Mouse (Mus musculus): Measurements from ENCODE around the gene Ipmk. TPM values are rescaled to one million over a fixed set of nuclear protein-coding genes. Genes with fewer than 3 reads are reported as not detected.
"Not testable (repeated sequence)": the region's sequence is repeated elsewhere in the genome, so short reads cannot be mapped to it uniquely, and the experiment has no call there.

Gene Ipmk
- total and polyA plus RNA-seq, 3 experiments, result 14.7 to 27.1 (median 23.8) TPM

DNA sequence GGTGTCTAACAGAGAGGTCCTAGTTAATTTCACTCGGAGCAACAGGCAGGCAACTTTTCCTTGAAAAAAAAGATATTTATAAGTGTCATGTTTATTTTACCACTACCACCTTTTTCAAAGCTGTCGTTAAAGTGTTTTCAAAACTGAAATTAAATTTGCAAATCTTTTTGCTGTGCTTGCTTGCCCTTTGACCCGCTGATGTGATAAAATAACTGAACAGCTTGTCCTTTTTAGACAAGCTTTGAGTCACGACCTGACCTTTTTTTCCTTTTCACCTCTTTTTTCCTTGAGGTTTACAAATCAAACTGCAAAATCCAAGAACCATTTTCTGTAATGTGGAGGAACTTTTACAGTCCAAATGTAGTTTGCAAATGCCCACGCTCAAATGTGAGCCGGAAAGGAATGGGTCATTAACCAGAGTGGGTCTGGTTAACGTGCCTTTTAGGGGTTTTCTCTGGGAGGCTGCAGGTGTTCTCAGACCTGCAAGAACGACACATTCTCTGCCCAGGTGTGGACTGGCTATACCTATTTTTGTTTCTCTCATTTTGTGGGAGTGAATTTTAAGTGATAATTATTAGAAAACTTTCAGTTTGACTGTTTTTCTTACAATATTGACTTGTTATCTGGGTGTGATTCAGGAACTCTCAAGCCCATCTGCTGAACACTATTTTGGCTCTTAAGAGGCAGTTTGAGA lies 35.4 kb downstream of the Ipmk start:
- Histone ChIP-seq H3K4me1 (ENCODE audit: control insufficient read depth in 1 of 2, insufficient read depth in 2 of 2) (peaks cover 0 to 39% of the 10 kb centered on the region in 2 experiments; a peak in 2 of 4 replicates), H3K79me2 (replicated peaks; ENCODE audit: control insufficient read depth, extremely low read depth, insufficient read depth, poor library complexity, severe bottlenecking) (no peaks in the 10 kb centered on the region), H3K9me3 (replicated peaks; ENCODE audit: low read length) (no peaks in the 10 kb centered on the region), H3K4me3 (replicated peaks in 1 of 3; ENCODE audit: low read depth in 2 of 3, low read length in 2 of 3, poor library complexity in 1 of 3) (no peak overlapping the region), H3K27ac (ENCODE audit: insufficient read depth, low read depth) (0 out of 2 replicates have a peak overlapping the region, but pooled peaks have one; percentile 3), H3K4me2 (ENCODE audit: insufficient read depth, low read depth, poor library complexity, severe bottlenecking) (peak overlapping the region; percentile 90), H3K9ac (ENCODE audit: insufficient read depth, low read depth) (0 out of 2 replicates have a peak overlapping the region, but pooled peaks have one; percentile 19), H3K27me3 (replicated peaks) (no peaks in the 10 kb centered on the region), H3K36me3 (replicated peaks in 1 of 2; ENCODE audit: control insufficient read depth in 1 of 2, insufficient read depth in 1 of 2, low read length in 1 of 2) (peaks cover 13 to 44% of the 10 kb centered on the region in 2 experiments)
- in situ Hi-C loops (cut with MboI; ENCODE audit: low pct_ligation_motif_present, low pct_unique_long_range_greater_than_20kb, low sequenced_read_pairs), result no loop called here
- dilution Hi-C loops (cut with MboI; ENCODE audit: extremely low pct_ligation_motif_present, extremely low pct_unique_long_range_greater_than_20kb, low sequenced_read_pairs), result no loop called here
- TF ChIP-seq ZC3H11A (IDR thresholded peaks at IDR 0.05; ENCODE audit: low read depth, low read length) (no peak), TBP (conservative IDR thresholded peaks at IDR 0.05; ENCODE audit: low read depth, low read length) (no peak), IRF4 (IDR thresholded peaks at IDR 0.05; ENCODE audit: low read depth, low read length) (peak; percentile 78), MEF2A (IDR thresholded peaks at IDR 0.05; ENCODE audit: borderline replicate concordance, low read depth, low read length) (peak; percentile 81), EP300 (IDR thresholded peaks at IDR 0.05; ENCODE audit: low read length) (peak; percentile 74), MXI1 (IDR thresholded peaks at IDR 0.05; ENCODE audit: low read depth, low read length) (peak; percentile 11; the same call in 1 of the 2 replicates), TCF12 (IDR thresholded peaks at IDR 0.05; ENCODE audit: low read depth, low read length) (peak; percentile 86), JUND (conservative IDR thresholded peaks at IDR 0.05; ENCODE audit: low read depth, low read length) (peak; percentile 54), ETS1 (conservative IDR thresholded peaks at IDR 0.05; ENCODE audit: low read depth, low read length) (peak; percentile 72), BHLHE40 (IDR thresholded peaks at IDR 0.05; ENCODE audit: low read depth, low read length) (peak; percentile 68)
- DNase-seq (ENCODE audit: extremely low read depth), result peak; percentile 58

DNA sequence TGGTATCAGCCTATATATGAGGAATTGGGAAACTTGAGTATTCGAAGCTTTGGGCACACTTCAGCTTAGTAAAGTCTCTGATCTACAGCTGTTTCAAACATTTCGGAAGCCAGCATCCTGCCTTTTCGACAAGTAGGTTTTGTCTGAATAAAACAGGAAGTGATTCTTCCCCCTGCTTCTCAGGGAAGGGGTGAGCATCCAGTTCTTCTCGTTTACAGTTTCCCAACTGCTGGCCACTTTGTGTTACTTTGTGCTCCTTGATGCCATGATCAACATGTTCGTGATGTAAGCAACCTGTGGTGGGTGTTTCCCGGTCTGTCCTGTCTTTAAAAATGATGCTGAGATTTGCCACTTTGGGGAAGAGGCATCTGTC lies 36.0 kb downstream of the Ipmk start:
- DNase-seq (ENCODE audit: extremely low read depth), result peak; percentile 51
- H3K27me3 ChIP-seq (replicated peaks); H3K79me2 ChIP-seq (replicated peaks; ENCODE audit: control insufficient read depth, extremely low read depth, insufficient read depth, poor library complexity, severe bottlenecking); dilution Hi-C loops (cut with MboI; ENCODE audit: extremely low pct_ligation_motif_present, extremely low pct_unique_long_range_greater_than_20kb, low sequenced_read_pairs); H3K4me3 ChIP-seq (replicated peaks in 1 of 3; ENCODE audit: low read depth in 2 of 3, low read length in 2 of 3, poor library complexity in 1 of 3); H3K9ac ChIP-seq (ENCODE audit: insufficient read depth, low read depth); in situ Hi-C loops (cut with MboI; ENCODE audit: low pct_ligation_motif_present, low pct_unique_long_range_greater_than_20kb, low sequenced_read_pairs); H3K9me3 ChIP-seq (replicated peaks; ENCODE audit: low read length): not testable (repeated sequence)
- H3K27ac ChIP-seq (ENCODE audit: insufficient read depth, low read depth), result 0 out of 2 replicates have a peak overlapping the region, but pooled peaks have one; percentile 3
- TF ChIP-seq ELF1 (IDR thresholded peaks at IDR 0.05; ENCODE audit: low read depth, low read length) (peak; percentile 34; the same call in 1 of the 2 replicates), MXI1 (IDR thresholded peaks at IDR 0.05; ENCODE audit: low read depth, low read length) (peak; percentile 41; the same call in 1 of the 2 replicates), SIN3A (IDR thresholded peaks at IDR 0.05; ENCODE audit: low read length) (peak; percentile 47; the same call in 1 of the 2 replicates), ZMIZ1 (IDR thresholded peaks at IDR 0.05; ENCODE audit: low read depth, low read length) (0 out of 2 replicates have a peak, but pooled peaks have one; percentile 43), MEF2A (IDR thresholded peaks at IDR 0.05; ENCODE audit: borderline replicate concordance, low read depth, low read length) (0 out of 2 replicates have a peak, but pooled peaks have one; percentile 4)
- peaks cover 0 to 39% of the 10 kb centered on the region in 2 experiments; a peak in 2 of 4 replicates for H3K4me1 ChIP-seq (ENCODE audit: control insufficient read depth in 1 of 2, insufficient read depth in 2 of 2)
- H3K4me2 ChIP-seq (ENCODE audit: insufficient read depth, low read depth, poor library complexity, severe bottlenecking), result peak overlapping the region; percentile 90
- H3K36me3 ChIP-seq (replicated peaks in 1 of 2; ENCODE audit: control insufficient read depth in 1 of 2, insufficient read depth in 1 of 2, low read length in 1 of 2), result peaks cover 13 to 42% of the 10 kb centered on the region in 2 experiments
